Mouse (Mus musculus) embryonic fibroblast, embryonic 13.5 days (primary cell): ENCODE measurements around the gene Ctsl.

Experiments
- CTCF ChIP-seq: IDR thresholded peaks from 2 replicates; pipeline ENCODE4 v1.5.1; 2011; ENCODE audit warnings: mild to moderate bottlenecking, control low read depth, low read length, moderate library complexity, borderline replicate concordance; ENCODE audit not compliant: insufficient read depth
- POLR2A ChIP-seq: IDR thresholded peaks from 2 replicates; pipeline ENCODE4 v1.6.1; 2011; ENCODE audit warnings: low read depth, mild to moderate bottlenecking, control low read depth, low read length, moderate library complexity

- no peak for TF ChIP-seq CTCF
- no peak for TF ChIP-seq POLR2A
Observed at GRCm38 (mm10) chr13:64362139-64362538, 8.6 kb downstream of the Ctsl start.
